Mouse (Mus musculus): Measurements from ENCODE around the gene Ndrg3.

- TF ChIP-seq CTCF (IDR thresholded peaks at IDR 0.05; ENCODE audit: control insufficient read depth, insufficient read depth, insufficient read length) (no peak), USF1 (IDR thresholded peaks at IDR 0.05; ENCODE audit: low read depth) (no peak), MYOD1 (IDR thresholded peaks at IDR 0.05; ENCODE audit: control insufficient read depth, insufficient read length, low read depth) (no peak), MAX (IDR thresholded peaks at IDR 0.05) (no peak), CEBPB (IDR thresholded peaks at IDR 0.05; ENCODE audit: low read depth) (no peak), MYOG (IDR thresholded peaks at IDR 0.05; ENCODE audit: control insufficient read depth, extremely low read depth, insufficient read length) (no peak)
These were observed 112.3 kb downstream of the Ndrg3 start for GRCm38 (mm10) chr2:156879541-156879940.
